Mouse (Mus musculus): ENCODE data around the gene Add3. TPM values are rescaled to one million over a fixed set of nuclear protein-coding genes. Genes with fewer than 3 reads are reported as not detected.

Gene Add3
- polyA plus RNA-seq, 1 experiment from 2014 or later, result 98.7 TPM

DNA sequence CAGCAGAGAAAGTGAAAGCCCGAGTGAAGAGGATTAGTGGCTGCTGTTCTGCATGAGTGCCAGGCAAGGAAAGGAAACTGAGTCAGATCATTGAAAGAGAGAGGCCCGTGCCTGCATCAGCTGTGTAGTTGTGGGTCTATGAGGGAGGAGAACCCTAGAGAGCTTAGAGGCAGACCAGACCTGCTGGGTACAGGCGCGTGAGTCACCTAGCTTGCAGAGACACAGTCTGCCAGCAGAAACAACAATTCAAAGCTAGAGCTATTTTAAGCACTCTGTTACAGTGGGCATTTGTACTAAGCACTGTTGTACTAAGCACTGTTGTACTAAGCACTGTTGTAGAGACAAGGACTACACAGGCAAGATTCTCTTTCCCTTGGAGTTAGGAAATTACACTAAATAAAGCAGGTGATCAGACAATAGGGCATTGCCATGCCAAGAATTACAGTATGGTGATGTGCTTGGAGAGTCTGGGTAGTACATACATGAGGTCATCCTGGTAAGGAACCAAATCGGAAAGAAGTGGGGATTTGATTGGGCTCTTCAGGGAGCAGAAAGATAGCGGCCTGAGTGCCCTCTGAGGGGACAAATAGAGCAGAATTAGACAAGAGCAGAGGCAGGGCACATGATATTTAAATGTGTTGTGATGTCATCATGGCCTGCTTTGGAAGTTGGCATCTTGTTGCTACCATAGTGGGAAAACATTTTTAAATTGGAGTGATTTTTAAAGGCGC lies 88.0 kb downstream of the Add3 start:
- WGBS, result 89% methylated on average over 7 of the region's 7 CpGs
- H3K9me3 ChIP-seq, result no peaks in the 10 kb centered on the region

DNA sequence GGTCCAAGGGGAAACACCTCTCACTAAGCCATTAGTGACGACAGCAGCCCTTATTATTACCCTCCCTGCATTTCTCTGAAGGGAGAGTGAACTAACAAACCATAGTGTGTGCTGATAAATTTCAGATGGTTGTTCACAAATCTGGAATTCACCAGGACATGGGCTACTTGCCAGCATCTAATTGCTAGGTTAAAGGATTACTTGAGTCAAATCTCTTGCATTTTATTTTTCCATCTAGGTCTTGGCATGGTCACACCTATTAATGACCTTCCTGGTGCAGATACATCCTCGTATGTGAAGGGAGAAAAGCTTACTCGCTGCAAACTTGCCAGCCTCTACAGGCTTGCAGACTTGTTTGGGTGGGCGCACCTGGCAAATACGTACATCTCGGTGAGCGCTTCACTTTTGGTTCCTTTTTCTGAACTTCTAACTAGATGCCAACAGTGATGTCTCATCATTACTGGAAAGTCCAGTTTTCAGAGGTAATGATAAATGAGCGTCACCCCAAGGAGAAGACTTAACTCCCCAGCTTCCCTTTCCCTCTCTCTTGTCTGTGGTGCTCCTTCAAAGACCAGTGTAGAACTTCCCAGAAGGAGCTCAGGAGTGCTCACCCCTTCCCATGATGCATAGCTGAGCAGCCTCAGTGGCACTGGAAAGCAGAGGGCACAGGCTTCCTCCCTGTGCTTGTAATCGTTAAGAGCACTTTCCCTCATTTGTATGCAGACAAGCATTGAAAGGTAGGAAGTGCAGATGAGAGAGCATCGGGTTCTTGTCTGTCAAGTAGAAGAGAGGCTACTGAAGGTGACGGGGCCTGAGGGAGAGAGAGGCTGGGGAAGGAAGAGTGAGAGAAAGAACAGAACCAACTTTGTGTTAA lies 90.9 kb downstream of the Add3 start:
- H3K9ac ChIP-seq, result no peak overlapping the region
- WGBS, result 69% methylated on average over 11 of the region's 11 CpGs

More for the DNA sequence above, 88.0 kb downstream of the Add3 start:
- peaks cover 41% of the 10 kb centered on the region for H3K36me3 ChIP-seq
- no peak for ATAC-seq (ENCODE audit: insufficient number of reproducible peaks, low FRiP score, low TSS enrichment, low read depth)
- no peaks in the 10 kb centered on the region for H3K27me3 ChIP-seq
- no peak overlapping the region for H3K4me2 ChIP-seq
- no peak overlapping the region for H3K4me3 ChIP-seq
- no peak overlapping the region for H3K27ac ChIP-seq
- H3K9ac ChIP-seq, result no peak overlapping the region
- H3K4me1 ChIP-seq, result no peaks in the 10 kb centered on the region

DNA sequence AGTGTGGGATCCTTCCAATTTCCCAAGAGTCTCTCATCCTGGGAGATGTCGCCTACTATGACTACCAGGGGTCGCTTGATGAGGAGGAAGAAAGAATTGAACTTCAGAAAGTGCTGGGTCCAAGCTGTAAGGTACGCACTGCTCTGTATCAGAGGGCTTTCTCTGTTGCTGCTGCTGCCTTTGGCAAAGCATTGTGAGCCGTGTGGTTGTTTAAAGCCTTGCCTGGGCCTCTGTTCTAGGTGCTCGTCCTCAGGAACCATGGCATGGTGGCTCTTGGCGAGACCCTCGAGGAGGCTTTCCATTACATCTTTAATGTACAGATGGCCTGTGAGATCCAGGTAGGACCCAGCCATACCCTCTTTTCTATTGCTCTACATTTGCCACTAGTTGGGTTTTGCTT lies 93.3 kb downstream of the Add3 start:
- Histone ChIP-seq H3K27me3 (no peaks in the 10 kb centered on the region), H3K9me3 (no peaks in the 10 kb centered on the region), H3K36me3 (peaks cover 71% of the 10 kb centered on the region), H3K4me2 (no peak overlapping the region), H3K4me3 (no peak overlapping the region), H3K27ac (no peak overlapping the region), H3K9ac (no peak overlapping the region), H3K4me1 (no peaks in the 10 kb centered on the region)
- no peak for ATAC-seq (ENCODE audit: insufficient number of reproducible peaks, low FRiP score, low TSS enrichment, low read depth)
- 95% methylated on average over 7 of the region's 7 CpGs for WGBS

More for the DNA sequence above, 90.9 kb downstream of the Add3 start:
- Histone ChIP-seq H3K4me1 (no peaks in the 10 kb centered on the region), H3K9me3 (no peaks in the 10 kb centered on the region), H3K27ac (0 out of 2 replicates have a peak overlapping the region, but pooled peaks have one; percentile 17), H3K4me3 (no peak overlapping the region), H3K36me3 (peaks cover 70% of the 10 kb centered on the region), H3K27me3 (no peaks in the 10 kb centered on the region), H3K4me2 (no peak overlapping the region)
- ATAC-seq (ENCODE audit: insufficient number of reproducible peaks, low FRiP score, low TSS enrichment, low read depth), result no peak

DNA sequence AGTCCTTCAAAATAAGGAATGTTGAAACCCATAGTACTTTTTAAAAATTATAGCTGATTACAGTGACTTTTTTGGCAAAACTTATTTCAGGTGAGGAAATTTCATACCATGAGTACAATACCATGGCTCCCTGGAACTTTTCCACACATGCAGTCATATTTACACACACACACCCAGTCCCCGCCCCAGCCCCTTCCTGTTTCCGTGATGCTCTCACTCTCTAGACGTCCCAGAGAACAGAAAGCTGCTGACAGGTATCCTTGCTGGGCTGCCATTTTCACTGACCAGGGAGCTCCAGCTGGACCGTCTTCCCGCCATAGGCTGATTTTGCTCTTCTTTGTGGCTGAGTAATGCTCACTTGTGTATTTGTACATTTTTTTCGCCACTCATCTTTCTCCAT lies 101.6 kb downstream of the Add3 start:
- Histone ChIP-seq H3K9ac (no peak overlapping the region), H3K27ac (no peak overlapping the region), H3K4me3 (no peak overlapping the region), H3K36me3 (peaks cover 67% of the 10 kb centered on the region), H3K4me2 (no peak overlapping the region), H3K4me1 (no peaks in the 10 kb centered on the region), H3K9me3 (no peaks in the 10 kb centered on the region), H3K27me3 (no peaks in the 10 kb centered on the region)
- ATAC-seq (ENCODE audit: insufficient number of reproducible peaks, low FRiP score, low TSS enrichment, low read depth), result no peak
- 86% methylated on average over 6 of the region's 6 CpGs for WGBS

DNA sequence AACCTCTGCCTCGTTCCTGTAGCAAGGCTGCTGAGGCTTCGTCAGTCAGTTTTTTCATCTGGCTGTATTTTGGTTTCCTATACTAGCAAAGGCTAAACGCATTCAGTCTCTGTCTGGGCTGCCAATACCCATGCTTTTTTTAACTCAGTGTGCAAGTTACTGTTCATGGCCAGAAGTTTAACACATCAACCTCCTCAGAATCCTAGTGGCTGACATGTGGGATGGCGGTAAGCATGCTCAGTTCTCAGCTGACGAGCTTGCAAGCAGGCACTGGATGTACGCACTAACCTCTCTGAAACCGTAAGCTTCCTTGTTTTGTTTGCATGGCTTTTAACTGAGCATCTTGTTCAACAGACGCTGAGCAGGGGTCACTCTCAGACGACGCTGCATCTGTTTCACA lies 103.7 kb downstream of the Add3 start:
- Histone ChIP-seq H3K36me3 (peaks cover 55% of the 10 kb centered on the region), H3K27ac (no peak overlapping the region), H3K27me3 (no peaks in the 10 kb centered on the region), H3K4me1 (no peaks in the 10 kb centered on the region), H3K9me3 (no peaks in the 10 kb centered on the region), H3K4me3 (no peak overlapping the region), H3K9ac (no peak overlapping the region), H3K4me2 (no peak overlapping the region)
- WGBS, result 84% methylated on average over 10 of the region's 10 CpGs
- ATAC-seq (ENCODE audit: insufficient number of reproducible peaks, low FRiP score, low TSS enrichment, low read depth), result no peak

DNA sequence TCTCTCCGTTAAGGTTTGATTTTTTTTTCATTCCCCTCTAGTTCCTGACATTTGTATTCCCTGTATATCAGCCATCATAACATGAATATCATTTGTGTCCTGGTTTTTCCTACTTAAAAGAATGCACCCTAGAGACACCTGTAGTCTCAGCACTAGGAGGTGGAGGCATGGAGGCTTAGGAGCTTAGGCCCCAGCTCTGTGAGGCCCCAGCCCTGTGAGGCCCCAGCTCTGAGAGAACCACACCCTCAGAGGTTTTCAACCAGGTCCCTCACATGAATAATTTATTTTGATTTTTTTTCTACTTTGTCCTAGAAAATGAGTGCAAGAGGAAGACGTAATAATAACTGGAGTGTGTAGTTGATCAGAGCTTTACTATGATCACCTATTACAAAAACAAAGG lies 107.3 kb downstream of the Add3 start:
- H3K4me3 ChIP-seq, result no peak overlapping the region
- 64% methylated on average over 2 of the region's 2 CpGs for WGBS
- H3K27ac ChIP-seq, result no peak overlapping the region
- H3K4me2 ChIP-seq, result no peak overlapping the region
- no peaks in the 10 kb centered on the region for H3K27me3 ChIP-seq
- peaks cover 43% of the 10 kb centered on the region for H3K36me3 ChIP-seq
- no peak overlapping the region for H3K9ac ChIP-seq
- no peak for ATAC-seq (ENCODE audit: insufficient number of reproducible peaks, low FRiP score, low TSS enrichment, low read depth)
- H3K9me3 ChIP-seq, result no peaks in the 10 kb centered on the region
- no peaks in the 10 kb centered on the region for H3K4me1 ChIP-seq

DNA sequence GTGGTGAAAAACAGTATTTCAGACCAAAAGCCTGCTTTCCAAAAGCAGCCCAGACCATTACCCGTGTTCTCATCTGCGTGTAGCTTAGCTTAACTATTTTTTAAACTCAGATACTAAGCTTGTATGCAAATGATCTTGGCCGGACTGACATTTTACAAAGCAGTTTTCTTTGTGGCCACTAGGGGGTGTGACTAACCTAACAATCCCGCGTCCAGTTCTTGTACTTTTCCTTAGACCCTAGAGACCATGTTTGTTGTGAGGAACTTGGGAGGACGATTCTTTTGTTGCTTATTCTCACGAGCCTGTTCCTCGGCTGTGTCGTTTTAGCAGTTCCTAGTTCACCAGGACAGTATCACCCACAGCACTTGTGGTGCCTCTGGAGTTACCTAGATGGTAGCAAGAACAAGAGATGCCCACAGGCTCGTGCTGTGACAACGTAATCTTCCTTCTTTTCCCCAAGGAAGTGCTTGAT lies 107.8 kb downstream of the Add3 start:
- peaks cover 39% of the 10 kb centered on the region for H3K36me3 ChIP-seq
- no peak overlapping the region for H3K9ac ChIP-seq
- WGBS, result 16% methylated on average over 11 of the region's 11 CpGs
- H3K9me3 ChIP-seq, result no peaks in the 10 kb centered on the region
- no peak for ATAC-seq (ENCODE audit: insufficient number of reproducible peaks, low FRiP score, low TSS enrichment, low read depth)
- H3K4me1 ChIP-seq, result no peaks in the 10 kb centered on the region
- no peak overlapping the region for H3K4me3 ChIP-seq
- H3K27me3 ChIP-seq, result no peaks in the 10 kb centered on the region
- no peak overlapping the region for H3K27ac ChIP-seq
- no peak overlapping the region for H3K4me2 ChIP-seq

DNA sequence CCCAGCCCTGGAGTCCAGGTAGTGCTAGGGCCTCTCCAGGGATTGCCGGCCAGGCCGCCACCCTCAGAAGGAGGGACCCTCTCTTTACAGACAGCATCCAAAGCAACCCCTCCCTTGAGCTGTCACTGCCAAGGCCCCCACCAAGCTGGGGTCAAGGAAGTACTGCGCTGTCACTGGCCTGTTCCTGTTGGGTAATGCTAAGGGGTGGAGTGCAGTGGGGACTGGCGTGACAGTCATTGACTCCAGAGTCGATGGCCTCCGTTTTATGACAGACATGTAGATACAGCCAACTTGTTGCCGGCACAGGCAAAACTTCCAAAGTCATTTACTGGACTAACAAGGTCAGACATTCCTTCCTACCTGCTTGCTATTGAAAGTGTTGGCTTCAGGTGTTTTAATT lies 110.8 kb downstream of the Add3 start:
- no peak for ATAC-seq (ENCODE audit: insufficient number of reproducible peaks, low FRiP score, low TSS enrichment, low read depth)

DNA sequence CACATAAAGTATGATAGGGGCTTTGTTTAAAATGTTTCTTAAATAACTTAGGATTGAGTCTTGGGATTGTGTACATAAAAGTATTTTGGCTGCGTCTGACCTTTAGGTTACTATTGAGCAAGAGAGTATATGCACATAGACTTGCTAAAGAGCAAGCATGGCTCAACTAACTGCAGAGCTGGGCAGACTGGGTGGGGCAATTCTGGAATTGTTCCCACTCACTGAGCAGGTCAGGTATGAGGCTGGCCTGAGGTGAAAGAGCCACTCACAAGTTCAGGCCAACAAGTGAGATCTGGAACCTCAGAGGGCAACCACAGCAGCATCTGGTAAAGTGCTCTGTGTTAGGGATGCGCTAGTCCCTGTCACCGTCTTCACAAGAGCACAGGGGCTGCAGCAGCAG lies 111.4 kb downstream of the Add3 start:
- Histone ChIP-seq H3K9ac (no peak overlapping the region), H3K36me3 (peaks cover 19% of the 10 kb centered on the region; the same call in 1 of the 2 replicates), H3K27me3 (no peaks in the 10 kb centered on the region), H3K27ac (no peak overlapping the region), H3K9me3 (no peaks in the 10 kb centered on the region), H3K4me3 (no peak overlapping the region), H3K4me2 (no peak overlapping the region), H3K4me1 (no peaks in the 10 kb centered on the region)
- WGBS, result 95% methylated on average over 3 of the region's 3 CpGs
- ATAC-seq (ENCODE audit: insufficient number of reproducible peaks, low FRiP score, low TSS enrichment, low read depth), result no peak

More for the DNA sequence above, 110.8 kb downstream of the Add3 start:
- H3K4me1 ChIP-seq, result no peaks in the 10 kb centered on the region
- H3K4me3 ChIP-seq, result no peak overlapping the region
- no peaks in the 10 kb centered on the region for H3K27me3 ChIP-seq
- H3K36me3 ChIP-seq, result peaks cover 20% of the 10 kb centered on the region; the same call in 1 of the 2 replicates
- H3K9me3 ChIP-seq, result no peaks in the 10 kb centered on the region
- WGBS, result 79% methylated on average over 7 of the region's 7 CpGs
- no peak overlapping the region for H3K27ac ChIP-seq
- H3K4me2 ChIP-seq, result no peak overlapping the region
- H3K9ac ChIP-seq, result no peak overlapping the region

DNA sequence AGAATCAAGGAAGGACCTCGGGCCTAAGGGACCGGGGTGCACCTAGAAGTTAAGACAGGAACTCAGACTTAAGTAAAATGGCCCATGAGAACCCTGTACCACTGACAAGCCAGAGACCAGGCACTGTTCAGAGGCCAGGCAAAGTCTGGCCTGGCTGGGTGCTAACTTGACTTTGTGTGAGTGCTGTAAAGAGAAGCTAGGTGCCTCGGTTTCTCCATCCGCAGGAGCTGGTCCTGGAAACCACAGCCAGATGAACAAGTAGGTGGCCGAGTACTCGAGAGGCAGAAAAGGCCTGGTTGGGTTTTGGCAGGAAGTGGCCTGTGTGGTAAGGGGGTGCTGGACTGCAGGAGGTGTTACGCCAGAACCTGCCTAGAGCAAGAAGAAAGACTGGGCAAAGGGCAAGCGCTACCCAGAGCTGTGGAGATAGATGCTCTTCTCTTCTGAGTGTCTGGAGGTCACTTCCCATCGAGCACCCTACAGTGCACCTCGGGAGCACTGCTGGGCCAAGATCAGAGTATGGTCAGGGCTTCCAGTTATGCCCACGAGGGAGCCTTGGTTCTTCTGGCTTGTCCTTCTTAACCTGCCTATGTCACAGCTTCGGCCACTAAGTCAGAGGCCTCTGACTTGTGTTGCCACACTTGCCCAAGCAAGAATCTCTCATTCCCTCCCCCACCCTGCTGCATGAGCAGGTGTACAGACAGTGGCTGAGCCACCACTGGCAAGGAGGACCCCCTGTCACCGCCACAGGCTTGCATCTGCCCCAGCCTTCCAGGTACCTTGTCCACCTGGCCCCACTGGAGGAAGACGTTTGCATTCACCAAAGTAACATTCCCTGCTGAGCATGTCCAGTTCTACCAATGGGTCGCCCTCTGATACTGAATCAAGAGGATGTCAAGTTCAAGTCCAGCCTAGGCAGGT lies 112.1 kb downstream of the Add3 start:
- H3K36me3 ChIP-seq, result peaks cover 18% of the 10 kb centered on the region; the same call in 1 of the 2 replicates
- WGBS, result 86% methylated on average over 15 of the region's 15 CpGs

DNA sequence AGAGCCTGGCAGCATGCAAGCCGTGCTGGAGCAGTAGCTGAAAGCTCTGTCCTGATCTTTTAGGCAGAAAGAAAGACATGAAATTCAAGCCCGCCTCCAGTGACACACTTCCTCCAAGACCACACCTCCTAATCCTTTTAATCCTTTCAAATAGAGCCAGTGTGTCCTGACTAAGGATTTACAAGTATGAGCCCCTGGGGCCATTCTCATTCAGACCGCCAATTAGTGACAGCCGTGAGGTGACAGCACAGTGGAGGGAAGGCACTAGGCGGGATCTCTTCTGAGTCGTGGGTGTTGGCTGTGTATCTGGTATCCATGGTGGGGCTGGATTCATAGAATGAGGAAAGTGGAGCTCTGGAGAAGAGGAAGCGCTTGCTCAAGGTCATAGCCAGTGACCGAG lies 116.1 kb downstream of the Add3 start:
- Histone ChIP-seq H3K36me3 (no peaks in the 10 kb centered on the region), H3K27me3 (no peaks in the 10 kb centered on the region), H3K4me3 (no peak overlapping the region), H3K4me1 (no peaks in the 10 kb centered on the region), H3K27ac (no peak overlapping the region), H3K9ac (no peak overlapping the region), H3K4me2 (no peak overlapping the region), H3K9me3 (no peaks in the 10 kb centered on the region)
- ATAC-seq (ENCODE audit: insufficient number of reproducible peaks, low FRiP score, low TSS enrichment, low read depth), result no peak
- WGBS, result 78% methylated on average over 8 of the region's 8 CpGs

More for the DNA sequence above, 112.1 kb downstream of the Add3 start:
- no peak overlapping the region for H3K27ac ChIP-seq
- H3K4me2 ChIP-seq, result no peak overlapping the region
- H3K4me3 ChIP-seq, result no peak overlapping the region
- no peak for ATAC-seq (ENCODE audit: insufficient number of reproducible peaks, low FRiP score, low TSS enrichment, low read depth)
- no peaks in the 10 kb centered on the region for H3K4me1 ChIP-seq
- no peaks in the 10 kb centered on the region for H3K9me3 ChIP-seq
- H3K9ac ChIP-seq, result no peak overlapping the region
- H3K27me3 ChIP-seq, result no peaks in the 10 kb centered on the region

Data from limb, embryonic 15.5 days (tissue).